Comparison of ENCODE assay signal across 11 mouse cellular contexts in the genomic region with DNA sequence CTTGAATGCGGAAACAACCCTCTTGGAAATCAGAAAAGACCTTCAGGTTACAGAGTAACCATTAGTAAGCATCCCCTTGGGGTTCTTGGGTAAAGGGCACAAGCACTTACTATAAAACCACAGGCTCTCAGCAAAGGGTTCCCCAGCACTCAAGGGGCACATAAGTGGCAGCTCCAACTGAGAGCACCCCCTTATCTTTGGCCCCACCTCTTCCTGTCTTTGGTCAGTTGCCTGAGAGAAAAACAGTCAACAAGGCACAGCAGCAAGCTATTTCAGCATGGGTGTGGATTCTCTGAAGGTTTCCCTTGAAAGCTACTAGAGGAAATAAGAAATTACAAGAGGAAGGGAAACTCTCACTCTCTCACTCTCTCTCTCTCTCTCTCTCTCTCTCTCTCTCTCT. TPM values are rescaled to one million over a fixed set of nuclear protein-coding genes. Genes with fewer than 3 reads are reported as not detected.
DNase-seq lines count a peak whose midpoint lies in the region; ATAC-seq and TF ChIP-seq lines count a peak whose summit lies in the region.
"Had no signal": no experiment of that assay in that cellular context is flagged by ENCODE, and none has a peak within 500 bp of the region (broad histone marks: within the 10 kb centered on the region; RNA-seq: fewer than 3 reads in every experiment).

No protein-coding gene starts in this region.

- WGBS in bone marrow, adult 2 months: 22% methylated on average over 1 of the region's 1 CpGs
- 62% methylated on average over 1 of the region's 1 CpGs for WGBS in liver, embryonic 12.5 days (ENCODE audit: insufficient replicate concordance)
- 96% methylated on average over 1 of the region's 1 CpGs for WGBS in hindbrain, embryonic 11.5 days
- 88% methylated on average over 1 of the region's 1 CpGs for WGBS in hindbrain, postnatal 0 days
- 87% methylated on average over 1 of the region's 1 CpGs for WGBS in hindbrain, embryonic 10.5 days
- 91% methylated on average over 1 of the region's 1 CpGs for WGBS in kidney, embryonic 15.5 days

- H3K27ac ChIP-seq in bone marrow, adult 2 months (ENCODE audit: control insufficient read depth, insufficient read depth, low read depth, low read length, poor library complexity): peak overlapping the region; percentile 51; the same call in 1 of the 2 replicates
- peak overlapping the region; percentile 62; the same call in 1 of the 2 replicates for H3K27ac ChIP-seq in liver, embryonic 12.5 days
- H3K27ac ChIP-seq in hindbrain, embryonic 11.5 days (ENCODE audit: low read depth, low read length): no peak overlapping the region
- no peak overlapping the region for H3K27ac ChIP-seq in hindbrain, postnatal 0 days
- H3K27ac ChIP-seq in hindbrain, embryonic 10.5 days: no peak overlapping the region
- no peak overlapping the region for H3K27ac ChIP-seq in kidney, embryonic 15.5 days
- H3K27ac ChIP-seq: limb, embryonic 12.5 days had no signal

- DNase-seq in A20 (ENCODE audit: low read depth, low spot score): peak; percentile 35
- DNase-seq in hindbrain, embryonic 11.5 days (ENCODE audit: low spot score): no peak
- no peak for DNase-seq in hindbrain, postnatal 0 days (ENCODE audit: low spot score)
- DNase-seq in hindbrain, embryonic 10.5 days (ENCODE audit: low spot score): no peak

- no peak for TF ChIP-seq CTCF in bone marrow, adult 2 months (IDR thresholded peaks at IDR 0.05; ENCODE audit: control insufficient read depth, insufficient read depth, low read length)
- no peak for TF ChIP-seq CTCF in hindbrain, postnatal 0 days (IDR thresholded peaks at IDR 0.05; ENCODE audit: low read depth)

- peak overlapping the region; percentile 13; the same call in 1 of the 2 replicates for H3K4me2 ChIP-seq in liver, embryonic 12.5 days
- no peak overlapping the region for H3K4me2 ChIP-seq in hindbrain, embryonic 11.5 days (replicated peaks; ENCODE audit: low read depth, low read length)
- no peak overlapping the region for H3K4me2 ChIP-seq in hindbrain, postnatal 0 days (ENCODE audit: low read depth, low read length)
- H3K4me2 ChIP-seq in kidney, embryonic 15.5 days: no peak overlapping the region
- H3K4me2 ChIP-seq: limb, embryonic 12.5 days had no signal

- peaks cover 4% of the 10 kb centered on the region; the same call in 1 of the 2 replicates for H3K36me3 ChIP-seq in liver, embryonic 12.5 days
- no peaks in the 10 kb centered on the region for H3K36me3 ChIP-seq in hindbrain, embryonic 11.5 days (ENCODE audit: control insufficient read depth, insufficient read depth, low read length)
- no peaks in the 10 kb centered on the region for H3K36me3 ChIP-seq in hindbrain, postnatal 0 days (ENCODE audit: insufficient read depth, low read length)
- H3K36me3 ChIP-seq in hindbrain, embryonic 10.5 days: no peaks in the 10 kb centered on the region
- H3K36me3 ChIP-seq in kidney, embryonic 15.5 days: no peaks in the 10 kb centered on the region
- H3K36me3 ChIP-seq: G1E; limb, embryonic 12.5 days had no signal

- H3K4me3 ChIP-seq in bone marrow, adult 2 months (replicated peaks; ENCODE audit: control insufficient read depth, low read depth, low read length): no peak overlapping the region
- H3K4me3 ChIP-seq in liver, embryonic 12.5 days: no peak overlapping the region
- no peak overlapping the region for H3K4me3 ChIP-seq in hindbrain, embryonic 11.5 days (ENCODE audit: low read depth, low read length)
- H3K4me3 ChIP-seq in hindbrain, postnatal 0 days (ENCODE audit: low read length): no peak overlapping the region
- no peak overlapping the region for H3K4me3 ChIP-seq in hindbrain, embryonic 10.5 days
- no peak overlapping the region for H3K4me3 ChIP-seq in kidney, embryonic 15.5 days (replicated peaks)
- H3K4me3 ChIP-seq: limb, embryonic 12.5 days had no signal

- peaks cover 22% of the 10 kb centered on the region for H3K27me3 ChIP-seq in liver, embryonic 12.5 days (replicated peaks)
- H3K27me3 ChIP-seq in hindbrain, embryonic 11.5 days (ENCODE audit: control insufficient read depth, insufficient read depth, low read length): peaks cover 16% of the 10 kb centered on the region
- H3K27me3 ChIP-seq in hindbrain, postnatal 0 days (ENCODE audit: insufficient read depth, low read length): peaks cover 21% of the 10 kb centered on the region
- H3K27me3 ChIP-seq in hindbrain, embryonic 10.5 days (ENCODE audit: insufficient read depth, poor library complexity, severe bottlenecking): peaks cover 41% of the 10 kb centered on the region
- H3K27me3 ChIP-seq in kidney, embryonic 15.5 days: peaks cover 37% of the 10 kb centered on the region

- TF ChIP-seq POLR2A in bone marrow, adult 2 months (IDR thresholded peaks at IDR 0.05; ENCODE audit: borderline replicate concordance, control insufficient read depth, low read depth, low read length): no peak

- 0 out of 2 replicates have a peak overlapping the region, but pooled peaks have one; percentile 44 for H3K9ac ChIP-seq in liver, embryonic 12.5 days
- H3K9ac ChIP-seq in hindbrain, embryonic 11.5 days (ENCODE audit: low read depth, low read length): no peak overlapping the region
- H3K9ac ChIP-seq in hindbrain, postnatal 0 days (replicated peaks; ENCODE audit: low read length): no peak overlapping the region
- H3K9ac ChIP-seq in kidney, embryonic 15.5 days: no peak overlapping the region
- H3K9ac ChIP-seq: limb, embryonic 12.5 days had no signal

- no peaks in the 10 kb centered on the region for H3K9me3 ChIP-seq in liver, embryonic 12.5 days (replicated peaks)
- no peaks in the 10 kb centered on the region for H3K9me3 ChIP-seq in hindbrain, embryonic 11.5 days (ENCODE audit: control insufficient read depth, low read length)
- no peaks in the 10 kb centered on the region for H3K9me3 ChIP-seq in hindbrain, postnatal 0 days (ENCODE audit: low read length)
- no peaks in the 10 kb centered on the region for H3K9me3 ChIP-seq in hindbrain, embryonic 10.5 days
- no peaks in the 10 kb centered on the region for H3K9me3 ChIP-seq in kidney, embryonic 15.5 days (replicated peaks)
- H3K9me3 ChIP-seq: G1E; limb, embryonic 12.5 days had no signal

- H3K4me1 ChIP-seq in bone marrow, adult 2 months (ENCODE audit: control insufficient read depth, insufficient read depth, low read length): peaks cover 2% of the 10 kb centered on the region
- peaks cover 58% of the 10 kb centered on the region for H3K4me1 ChIP-seq in liver, embryonic 12.5 days
- H3K4me1 ChIP-seq in hindbrain, embryonic 11.5 days (replicated peaks; ENCODE audit: control insufficient read depth, insufficient read depth, low read length): 0 out of 2 replicates have a peak, but pooled peaks cover 2% of the 10 kb centered on the region
- H3K4me1 ChIP-seq in hindbrain, postnatal 0 days (ENCODE audit: insufficient read depth, low read length): no peaks in the 10 kb centered on the region; the same call in 1 of the 2 replicates
- H3K4me1 ChIP-seq in hindbrain, embryonic 10.5 days (replicated peaks): peaks cover 20% of the 10 kb centered on the region
- H3K4me1 ChIP-seq in kidney, embryonic 15.5 days: peaks cover 12% of the 10 kb centered on the region
- H3K4me1 ChIP-seq: limb, embryonic 12.5 days had no signal

- ATAC-seq in liver, embryonic 12.5 days: peak; percentile 36; the same call in 1 of the 2 replicates
- ATAC-seq in megakaryocyte-erythroid progenitor cell, adult 5-6 weeks (replicated peaks; ENCODE audit: low FRiP score, low TSS enrichment, poor library complexity, severe bottlenecking): peak; percentile 67
- no peak for ATAC-seq in hindbrain, embryonic 11.5 days (ENCODE audit: low FRiP score)
- no peak for ATAC-seq in hindbrain, postnatal 0 days
- no peak for ATAC-seq in kidney, embryonic 15.5 days (replicated peaks; ENCODE audit: low FRiP score)
- ATAC-seq: hindbrain, embryonic 16.5 days had no signal

RNA-seq across cellular contexts. Expression of a gene that starts 4.3 kb away (rescaled TPM):
- 34.1 and 51.6 TPM in 2 replicates for polyA plus RNA-seq in bone marrow, adult 2 months (2011; ENCODE audit: insufficient read depth, insufficient read length, low replicate concordance, missing spikeins)
- polyA plus RNA-seq in liver, embryonic 12.5 days (2016; fragmentation: Nextera tagmentation; extraction: Ambion mirVana): 78.3 and 82.3 TPM in 2 replicates
- total RNA-seq in megakaryocyte-erythroid progenitor cell, adult 5-6 weeks (2014; fragmentation: Nextera tagmentation): 96.0 and 179 TPM in 2 replicates
- total RNA-seq in megakaryocyte-erythroid progenitor cell, adult 5-6 weeks (2017): 106 and 142 TPM in 2 replicates
- polyA plus RNA-seq in hindbrain, embryonic 11.5 days (2014; fragmentation: Nextera tagmentation; extraction: Ambion mirVana): 94.6 and 106 TPM in 2 replicates
- total RNA-seq in hindbrain, postnatal 0 days (2014; rRNA removed): 1.2 and 2.8 TPM in 2 replicates
- 10.3 and 12.2 TPM in 2 replicates for polyA plus RNA-seq in hindbrain, postnatal 0 days (2015; fragmentation: Nextera tagmentation; extraction: Ambion mirVana)
- 105 and 123 TPM in 2 replicates for polyA plus RNA-seq in hindbrain, embryonic 10.5 days (2016; fragmentation: Nextera tagmentation; extraction: Ambion mirVana)
- 38.4 and 38.9 TPM in 2 replicates for polyA plus RNA-seq in kidney, embryonic 15.5 days (2015; fragmentation: Nextera tagmentation; extraction: Ambion mirVana)
- polyA plus RNA-seq: G1E had no signal

Comparison
In these comparisons a context has a peak if more than half of its experiments do, and no peak if none do; other contexts are left out.
1. H3K27ac ChIP-seq: peak in bone marrow, adult 2 months (single experiment) and liver, embryonic 12.5 days (single experiment); none in hindbrain, embryonic 11.5 days (single experiment), hindbrain, postnatal 0 days (single experiment), hindbrain, embryonic 10.5 days (single experiment) and kidney, embryonic 15.5 days (single experiment).
2. ATAC-seq: peak in liver, embryonic 12.5 days (single experiment) and megakaryocyte-erythroid progenitor cell, adult 5-6 weeks (single experiment); none in hindbrain, embryonic 11.5 days (single experiment), hindbrain, postnatal 0 days (single experiment) and kidney, embryonic 15.5 days (single experiment).